Mouse (Mus musculus): Measurements from ENCODE around the gene Cdc40.

The Cdc40 gene

DNA sequence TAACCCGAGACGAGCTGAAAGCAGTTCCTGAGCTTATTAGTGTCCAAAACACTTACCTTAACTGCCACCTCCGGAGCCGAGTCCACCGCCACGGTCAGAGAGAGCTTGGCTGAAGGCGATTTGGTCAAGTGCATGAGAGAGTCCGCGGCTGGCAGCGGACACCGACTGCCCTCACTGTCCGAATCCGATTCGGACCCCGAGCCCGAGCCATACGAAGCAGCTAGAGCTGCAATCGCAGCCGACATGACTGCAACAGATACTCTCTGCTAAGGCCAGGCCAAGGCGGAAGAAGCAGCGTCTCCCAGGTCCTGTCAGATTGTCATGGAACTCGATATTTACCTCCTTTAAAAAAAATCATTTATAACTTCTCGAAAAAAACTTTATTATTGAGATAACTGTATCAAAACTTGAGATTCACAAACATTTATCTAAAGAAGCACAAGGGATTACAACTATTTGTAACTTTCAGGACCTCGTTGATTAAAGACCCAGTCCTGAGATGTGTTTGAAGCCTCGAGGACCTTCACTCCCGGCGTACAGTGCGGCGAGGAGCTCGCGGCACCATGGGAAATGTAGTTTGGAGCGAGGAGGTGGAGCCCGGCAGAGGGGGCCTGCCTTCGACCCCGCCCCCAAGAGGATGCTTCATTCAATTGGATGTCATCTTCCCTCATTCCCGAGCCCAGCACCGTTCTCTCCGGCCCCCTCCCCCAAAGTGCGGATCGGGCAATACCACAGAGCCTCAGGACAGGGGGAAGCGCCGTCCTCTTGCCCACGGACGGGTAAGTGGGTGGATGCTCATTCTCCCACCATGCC, at the start of gene Cdc40, which contains the start of gene Wasf1:
TSS of gene Cdc40 (minus strand) at position 481 of the 813 bp plus-strand sequence.
TSS of gene Wasf1 (plus strand) at position 645 of the 813 bp plus-strand sequence.
- DNase-seq (ENCODE audit: low spot score): peak; percentile 98

DNA sequence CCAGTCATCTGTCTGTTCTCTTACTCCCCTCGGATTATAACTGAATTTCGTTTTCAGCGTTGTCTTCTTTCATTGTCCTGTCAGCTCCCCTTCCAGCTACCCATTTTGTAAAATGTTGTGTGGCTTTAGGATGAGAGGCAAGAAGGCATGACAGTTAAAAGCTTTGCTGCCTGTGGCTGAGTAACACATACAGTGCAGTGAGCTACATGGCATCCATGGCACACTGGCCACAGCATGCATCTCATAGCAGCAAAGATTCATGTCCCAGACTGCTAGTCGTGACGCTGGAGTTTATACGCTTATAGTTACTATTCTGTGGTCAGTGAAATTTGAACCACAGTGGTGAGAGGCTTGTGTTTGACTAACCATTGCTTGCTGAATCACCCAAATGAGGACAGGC, 36.4 kb upstream of the Cdc40 start:
- DNase-seq (ENCODE audit: low spot score): no peak

- no peak for DNase-seq (ENCODE audit: low spot score)
Observed at GRCm38 (mm10) chr10:40918669-40919440, 35.7 kb upstream of the Cdc40 start.

- no peak for DNase-seq (ENCODE audit: low spot score)
Observed at GRCm38 (mm10) chr10:40915240-40915639, 32.1 kb upstream of the Cdc40 start.

GRCm38 (mm10) chr10:40910811-40911210, 27.7 kb upstream of the Cdc40 start:
- DNase-seq (ENCODE audit: low spot score): no peak

- DNase-seq (ENCODE audit: low spot score): no peak
Observed at GRCm38 (mm10) chr10:40908580-40908979, 25.5 kb upstream of the Cdc40 start.

DNA sequence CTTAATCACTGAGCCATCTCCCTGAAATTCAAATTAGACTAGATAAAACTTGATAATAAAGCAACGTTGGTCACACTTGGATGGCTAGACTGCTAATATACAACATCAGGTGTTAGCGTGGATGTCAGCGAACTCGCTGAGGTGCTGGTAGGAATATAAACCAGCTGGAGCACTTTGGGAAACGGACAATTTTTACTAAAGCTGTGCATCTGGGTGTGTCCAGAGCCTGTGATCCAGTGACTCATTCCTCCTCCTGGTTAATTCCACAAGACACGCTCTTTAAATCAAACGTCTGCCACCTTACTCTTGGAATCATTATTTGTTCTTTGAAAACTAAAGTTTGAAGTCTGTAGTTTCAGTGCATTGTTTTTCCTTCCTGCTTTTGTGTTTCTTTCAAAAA, 23.7 kb upstream of the Cdc40 start:
- DNase-seq (ENCODE audit: low spot score): no peak

GRCm38 (mm10) chr10:40906131-40906530, 23.0 kb upstream of the Cdc40 start:
- DNase-seq (ENCODE audit: low spot score): no peak

GRCm38 (mm10) chr10:40901786-40902185, 18.7 kb upstream of the Cdc40 start:
- DNase-seq (ENCODE audit: low spot score): no peak

GRCm38 (mm10) chr10:40896656-40897055, 13.5 kb upstream of the Cdc40 start:
- DNase-seq (ENCODE audit: low spot score): no peak

DNA sequence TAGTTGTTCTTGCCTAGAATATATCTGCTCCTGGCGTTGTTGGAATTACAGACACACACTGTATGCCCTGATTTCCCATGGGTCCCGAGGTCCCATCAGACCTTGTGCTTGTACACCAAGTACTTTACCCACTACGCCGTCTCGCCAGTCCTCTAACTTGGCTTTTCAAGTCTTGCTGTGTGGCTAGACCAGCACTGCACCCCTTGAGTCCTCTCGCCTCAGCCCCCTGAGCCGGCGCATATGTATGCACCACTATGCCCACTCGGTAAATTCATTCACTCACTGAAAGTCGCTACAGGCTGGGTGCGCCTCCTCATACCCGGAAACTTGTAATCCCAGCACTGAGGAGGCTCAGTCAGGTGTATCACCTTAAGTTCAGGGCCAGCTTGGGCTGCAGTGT, 12.7 kb upstream of the Cdc40 start:
- DNase-seq (ENCODE audit: low spot score): no peak

- DNase-seq (ENCODE audit: low spot score): no peak
Observed at GRCm38 (mm10) chr10:40889146-40889545, 6.0 kb upstream of the Cdc40 start.

- no peak for DNase-seq (ENCODE audit: low spot score)
Observed at GRCm38 (mm10) chr10:40887316-40887715, 4.2 kb upstream of the Cdc40 start.

- no peak for DNase-seq (ENCODE audit: low spot score)
Observed at GRCm38 (mm10) chr10:40885432-40885831, 2.3 kb upstream of the Cdc40 start.

GRCm38 (mm10) chr10:40884279-40884806, 1.2 kb upstream of the Cdc40 start:
- DNase-seq (ENCODE audit: low spot score): peak; percentile 67

DNA sequence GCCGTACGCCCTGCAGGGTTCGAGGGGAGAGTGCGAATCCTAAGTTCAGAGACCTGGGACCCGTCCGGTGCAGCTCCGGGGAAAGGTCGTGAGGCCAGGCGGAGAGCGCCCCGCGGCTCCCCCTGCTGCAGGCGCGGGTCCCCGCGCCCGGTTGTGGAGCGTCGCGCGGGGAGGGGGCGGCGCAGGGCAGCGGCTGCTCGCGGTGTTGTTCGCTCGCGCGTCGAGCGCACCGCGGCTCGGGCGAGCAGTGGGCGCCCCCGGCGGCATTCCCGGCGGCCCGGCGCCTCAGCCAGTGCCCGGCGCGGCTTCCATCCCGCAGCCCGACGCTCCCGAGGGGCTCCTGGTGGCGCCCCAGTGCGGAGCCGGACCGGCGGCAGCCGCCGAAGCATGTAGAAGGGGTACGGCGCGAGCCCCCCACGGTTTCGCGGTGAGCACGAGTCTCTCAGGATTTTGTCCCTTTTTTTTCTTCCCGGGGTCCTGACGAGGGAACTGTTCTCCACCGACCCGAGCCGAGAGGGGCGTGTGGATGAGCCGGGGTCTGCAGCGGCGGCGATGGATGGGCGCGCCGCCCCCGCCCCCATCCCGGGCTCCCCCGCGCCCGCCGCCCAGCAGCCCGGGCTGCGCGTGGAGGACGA, 650 bp upstream of the Cdc40 start:
- DNase-seq (ENCODE audit: low spot score): peak; percentile 87

GRCm38 (mm10) chr10:40882333-40882732, 778 bp downstream of the Cdc40 start:
- DNase-seq (ENCODE audit: low spot score): no peak

- DNase-seq (ENCODE audit: low spot score): no peak
Observed at GRCm38 (mm10) chr10:40881236-40881635, 1.9 kb downstream of the Cdc40 start.

DNA sequence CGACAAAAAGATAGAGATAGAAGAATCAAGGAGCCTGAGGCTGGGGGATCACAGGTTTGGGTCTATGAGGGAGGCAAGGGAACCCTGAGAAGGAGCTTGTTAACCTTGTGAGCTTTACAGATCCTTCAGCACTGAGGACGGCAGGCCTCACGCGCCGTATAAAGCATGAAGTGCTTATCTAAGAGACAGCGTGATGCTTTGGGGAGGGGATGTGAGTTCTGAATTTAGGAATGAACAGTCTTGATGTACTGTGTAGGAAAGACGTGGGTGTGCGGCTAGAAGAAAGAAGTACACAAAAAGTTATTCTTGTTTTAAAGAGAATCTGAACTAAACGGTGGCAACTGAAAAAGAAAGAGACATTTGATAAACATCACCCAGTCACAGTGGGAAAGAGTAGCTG, 3.1 kb downstream of the Cdc40 start:
- DNase-seq (ENCODE audit: low spot score): no peak

DNA sequence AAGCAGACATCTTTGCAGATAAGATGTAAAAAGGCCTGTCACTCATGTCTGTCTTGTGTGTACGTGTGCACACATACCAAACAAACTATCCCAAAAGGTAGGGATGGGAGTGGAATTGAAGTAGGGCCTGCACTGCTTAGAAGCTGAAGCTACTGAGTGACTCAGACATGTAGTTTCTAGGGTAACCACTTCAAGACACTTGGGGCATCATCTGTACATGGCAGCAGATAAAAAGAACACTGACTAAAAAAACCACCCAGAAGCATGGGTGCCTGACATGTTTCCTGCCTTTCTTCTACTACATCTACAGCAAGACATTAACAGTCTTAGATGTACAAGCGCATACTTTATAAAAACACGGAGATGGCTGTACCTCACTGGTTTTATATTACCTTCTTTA, 4.9 kb downstream of the Cdc40 start:
- no peak for DNase-seq (ENCODE audit: low spot score)

DNA sequence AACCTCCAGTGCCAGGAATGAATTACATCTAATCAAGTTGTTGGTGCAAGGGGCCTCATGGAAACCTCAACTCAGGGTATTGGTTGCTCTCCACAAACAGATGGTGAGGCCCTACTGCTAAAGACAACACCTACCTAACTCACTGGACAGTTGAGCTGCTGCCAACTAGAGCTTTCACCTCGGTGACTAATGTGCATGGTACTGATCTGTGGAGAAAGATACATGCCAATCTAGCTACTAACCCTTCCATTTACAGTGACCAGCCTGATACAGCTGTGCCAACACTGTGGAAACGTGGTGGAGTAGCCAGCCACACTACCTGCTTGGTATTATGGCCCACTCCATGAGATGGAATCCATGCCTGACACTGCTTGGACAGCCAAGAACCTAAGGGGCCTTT, 11.1 kb downstream of the Cdc40 start:
- DNase-seq (ENCODE audit: low spot score): no peak

DNA sequence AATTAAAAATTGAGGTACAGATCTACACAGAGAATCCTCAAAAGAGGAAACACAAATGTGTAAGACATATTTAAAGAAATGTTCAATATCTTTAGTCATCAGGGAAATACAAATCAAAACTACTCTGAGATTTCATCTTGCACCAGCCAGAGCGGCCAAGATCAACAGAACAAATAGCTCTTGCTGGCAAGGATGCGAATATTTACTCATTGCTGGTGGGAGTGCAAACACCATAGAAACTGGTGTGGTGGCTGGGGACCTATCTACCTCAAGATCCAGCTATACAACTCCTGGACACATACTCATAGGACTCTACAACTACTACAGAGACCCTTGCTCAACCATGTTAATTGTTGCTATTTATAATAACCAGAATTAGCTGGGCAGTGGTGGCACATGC, 11.8 kb downstream of the Cdc40 start:
- no peak for DNase-seq (ENCODE audit: low spot score)

DNA sequence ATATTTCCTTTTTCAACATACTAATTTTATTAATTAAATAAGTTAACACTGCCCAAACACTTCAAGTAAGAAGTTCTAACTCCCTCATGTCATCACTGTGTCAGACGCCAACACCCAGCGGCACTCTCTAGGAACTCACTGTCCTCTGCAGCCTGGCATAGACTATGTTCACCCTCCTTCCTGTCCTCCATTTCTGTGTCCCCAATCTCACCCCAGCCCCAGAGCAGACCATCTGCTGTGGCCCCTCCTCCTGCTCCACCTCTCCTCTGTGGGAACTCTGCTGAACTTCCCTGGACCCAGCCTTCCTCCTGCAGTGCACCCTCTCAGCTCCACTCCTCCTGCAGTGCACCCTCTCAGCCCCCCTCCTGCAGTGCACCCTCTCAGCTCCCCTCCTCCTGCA, 15.0 kb downstream of the Cdc40 start:
- DNase-seq (ENCODE audit: low spot score): no peak

Data from retina, embryonic 14.5 days (tissue).